Mouse (Mus musculus): Measurements from ENCODE around the gene Mical1. TPM values are rescaled to one million over a fixed set of nuclear protein-coding genes. Genes with fewer than 3 reads are reported as not detected.

The Mical1 gene
- total RNA-seq, 2 experiments from 2014 or later = 15.7 to 18.8 TPM

GRCm38 (mm10) chr10:41477018-41477277 is 834 bp downstream of the Mical1 start:
- DNase-seq (ENCODE audit: extremely low spot score in 1 of 2, low spot score in 1 of 2) = no peak

GRCm38 (mm10) chr10:41477278-41478181 is 1.4 kb downstream of the Mical1 start:
- DNase-seq (ENCODE audit: extremely low spot score in 1 of 2, low spot score in 1 of 2) = peak in 1 of 2 experiments; percentile 23

- no peak for DNase-seq (ENCODE audit: extremely low spot score in 1 of 2, low spot score in 1 of 2)
These were observed 3.8 kb downstream of the Mical1 start for GRCm38 (mm10) chr10:41479961-41480360.

GRCm38 (mm10) chr10:41480938-41481880 is 5.1 kb downstream of the Mical1 start:
- no peak for DNase-seq (ENCODE audit: extremely low spot score in 1 of 2, low spot score in 1 of 2)

- DNase-seq (ENCODE audit: extremely low spot score in 1 of 2, low spot score in 1 of 2) = no peak
These were observed 6.3 kb downstream of the Mical1 start for GRCm38 (mm10) chr10:41482446-41482845.

- no peak for DNase-seq (ENCODE audit: extremely low spot score in 1 of 2, low spot score in 1 of 2)
These were observed 9.7 kb downstream of the Mical1 start for GRCm38 (mm10) chr10:41485778-41486177.

- DNase-seq (ENCODE audit: extremely low spot score in 1 of 2, low spot score in 1 of 2) = no peak
These were observed 10.5 kb downstream of the Mical1 start for GRCm38 (mm10) chr10:41486506-41487170.

- no peak for DNase-seq (ENCODE audit: extremely low spot score in 1 of 2, low spot score in 1 of 2)
These were observed 12.8 kb downstream of the Mical1 start for GRCm38 (mm10) chr10:41488877-41489276.

- no peak for DNase-seq (ENCODE audit: extremely low spot score in 1 of 2, low spot score in 1 of 2)
These were observed 13.2 kb downstream of the Mical1 start for GRCm38 (mm10) chr10:41489294-41489693.

GRCm38 (mm10) chr10:41489708-41490517 is 13.8 kb downstream of the Mical1 start, which contains the start of the genes Smpd2 and Ppil6:
TSS of gene Smpd2 (minus strand) at chr10:41490369.
TSS of gene Ppil6 (plus strand) at chr10:41490439.
- peak; percentile 81 to 85 for DNase-seq (ENCODE audit: extremely low spot score in 1 of 2, low spot score in 1 of 2)

GRCm38 (mm10) chr10:41490518-41490873 is 14.4 kb downstream of the Mical1 start:
- DNase-seq (ENCODE audit: extremely low spot score in 1 of 2, low spot score in 1 of 2) = no peak

GRCm38 (mm10) chr10:41491111-41491510 is 15.0 kb downstream of the Mical1 start:
- DNase-seq (ENCODE audit: extremely low spot score in 1 of 2, low spot score in 1 of 2) = no peak

- no peak for DNase-seq (ENCODE audit: extremely low spot score in 1 of 2, low spot score in 1 of 2)
These were observed 24.8 kb downstream of the Mical1 start for GRCm38 (mm10) chr10:41500941-41501340.

GRCm38 (mm10) chr10:41504996-41505395 is 28.9 kb downstream of the Mical1 start:
- no peak for DNase-seq (ENCODE audit: extremely low spot score in 1 of 2, low spot score in 1 of 2)

GRCm38 (mm10) chr10:41505446-41505845 is 29.3 kb downstream of the Mical1 start:
- peak in 1 of 2 experiments; percentile 50 for DNase-seq (ENCODE audit: extremely low spot score in 1 of 2, low spot score in 1 of 2)

- DNase-seq (ENCODE audit: extremely low spot score in 1 of 2, low spot score in 1 of 2) = no peak
These were observed 33.0 kb downstream of the Mical1 start for GRCm38 (mm10) chr10:41509160-41509559.

GRCm38 (mm10) chr10:41514301-41514700 is 38.2 kb downstream of the Mical1 start:
- no peak for DNase-seq (ENCODE audit: extremely low spot score in 1 of 2, low spot score in 1 of 2)

GRCm38 (mm10) chr10:41514921-41515320 is 38.8 kb downstream of the Mical1 start:
- DNase-seq (ENCODE audit: extremely low spot score in 1 of 2, low spot score in 1 of 2) = no peak

- peak in 1 of 2 experiments; percentile 45 for DNase-seq (ENCODE audit: extremely low spot score in 1 of 2, low spot score in 1 of 2)
These were observed 42.4 kb downstream of the Mical1 start for GRCm38 (mm10) chr10:41518508-41518980.
